Mouse (Mus musculus): ENCODE measurements at regions not wholly inside any gene's neighbourhood (a gene's known extent, or its start where the extent isn't known, plus 50 kb on each side); places are given as distances from the start of the nearest gene placed in this dataset.

- Histone ChIP-seq H3K36me3 (ENCODE audit: control insufficient read depth, insufficient read depth, low read length) (no peaks in the 10 kb centered on the region), H3K27ac (ENCODE audit: low read depth, low read length) (no peak overlapping the region), H3K27me3 (ENCODE audit: control insufficient read depth, insufficient read depth, low read length) (no peaks in the 10 kb centered on the region), H3K9ac (ENCODE audit: low read depth, low read length) (no peak overlapping the region), H3K4me2 (replicated peaks; ENCODE audit: low read depth, low read length) (no peak overlapping the region), H3K4me3 (ENCODE audit: low read depth, low read length) (no peak overlapping the region), H3K9me3 (ENCODE audit: control insufficient read depth, low read length) (no peaks in the 10 kb centered on the region), H3K4me1 (replicated peaks; ENCODE audit: control insufficient read depth, insufficient read depth, low read length) (no peaks in the 10 kb centered on the region)
- no peak for ATAC-seq (ENCODE audit: low FRiP score)
- no peak for DNase-seq (ENCODE audit: low spot score)
- 70% methylated on average over 3 of the region's 3 CpGs for WGBS
Measured at GRCm38 (mm10) chr17:41153736-41154453, 219.0 kb upstream of the Cenpq start.

- DNase-seq (ENCODE audit: low spot score) (no peak), ATAC-seq (ENCODE audit: low FRiP score) (no peak)
- Histone ChIP-seq H3K4me3 (ENCODE audit: low read depth, low read length) (no peak overlapping the region), H3K36me3 (ENCODE audit: control insufficient read depth, insufficient read depth, low read length) (no peaks in the 10 kb centered on the region), H3K27ac (ENCODE audit: low read depth, low read length) (no peak overlapping the region), H3K4me2 (replicated peaks; ENCODE audit: low read depth, low read length) (no peak overlapping the region), H3K27me3 (ENCODE audit: control insufficient read depth, insufficient read depth, low read length) (no peaks in the 10 kb centered on the region), H3K9me3 (ENCODE audit: control insufficient read depth, low read length) (no peaks in the 10 kb centered on the region), H3K9ac (ENCODE audit: low read depth, low read length) (no peak overlapping the region), H3K4me1 (replicated peaks; ENCODE audit: control insufficient read depth, insufficient read depth, low read length) (no peaks in the 10 kb centered on the region)
- WGBS, result 81% methylated on average over 2 of the region's 2 CpGs
Measured at GRCm38 (mm10) chr17:41152427-41152826, 217.6 kb upstream of the Cenpq start.

- Histone ChIP-seq H3K27me3 (ENCODE audit: control insufficient read depth, insufficient read depth, low read length) (no peaks in the 10 kb centered on the region), H3K4me2 (replicated peaks; ENCODE audit: low read depth, low read length) (no peak overlapping the region), H3K36me3 (ENCODE audit: control insufficient read depth, insufficient read depth, low read length) (no peaks in the 10 kb centered on the region), H3K4me3 (ENCODE audit: low read depth, low read length) (no peak overlapping the region), H3K9ac (ENCODE audit: low read depth, low read length) (no peak overlapping the region), H3K27ac (ENCODE audit: low read depth, low read length) (no peak overlapping the region), H3K4me1 (replicated peaks; ENCODE audit: control insufficient read depth, insufficient read depth, low read length) (no peaks in the 10 kb centered on the region), H3K9me3 (ENCODE audit: control insufficient read depth, low read length) (no peaks in the 10 kb centered on the region)
- 80% methylated on average over 4 of the region's 4 CpGs for WGBS
- no peak for DNase-seq (ENCODE audit: low spot score)
- no peak for ATAC-seq (ENCODE audit: low FRiP score)
Measured at GRCm38 (mm10) chr17:41144523-41144922, 209.7 kb upstream of the Cenpq start.

GRCm38 (mm10) chr17:41125582-41125981 lies 190.7 kb upstream of the Cenpq start:
- peak; percentile 21 for DNase-seq (ENCODE audit: low spot score)
- ATAC-seq (ENCODE audit: low FRiP score), result peak; percentile 73
- WGBS, result 29% methylated on average over 4 of the region's 4 CpGs

GRCm38 (mm10) chr17:41122939-41123338 lies 188.1 kb upstream of the Cenpq start:
- no peak overlapping the region for H3K9ac ChIP-seq (ENCODE audit: low read depth, low read length)
- H3K27ac ChIP-seq (ENCODE audit: low read depth, low read length), result no peak overlapping the region
- H3K36me3 ChIP-seq (ENCODE audit: control insufficient read depth, insufficient read depth, low read length), result no peaks in the 10 kb centered on the region
- ATAC-seq (ENCODE audit: low FRiP score) (no peak), DNase-seq (ENCODE audit: low spot score) (no peak)
- no peak overlapping the region for H3K4me3 ChIP-seq (ENCODE audit: low read depth, low read length)
- H3K4me2 ChIP-seq (replicated peaks; ENCODE audit: low read depth, low read length), result no peak overlapping the region
- H3K4me1 ChIP-seq (replicated peaks; ENCODE audit: control insufficient read depth, insufficient read depth, low read length), result no peaks in the 10 kb centered on the region
- no peaks in the 10 kb centered on the region for H3K9me3 ChIP-seq (ENCODE audit: control insufficient read depth, low read length)
- no peaks in the 10 kb centered on the region for H3K27me3 ChIP-seq (ENCODE audit: control insufficient read depth, insufficient read depth, low read length)

More at GRCm38 (mm10) chr17:41125582-41125981, 190.7 kb upstream of the Cenpq start:
- Histone ChIP-seq H3K4me3 (ENCODE audit: low read depth, low read length) (no peak overlapping the region), H3K4me2 (replicated peaks; ENCODE audit: low read depth, low read length) (no peak overlapping the region), H3K27ac (ENCODE audit: low read depth, low read length) (no peak overlapping the region), H3K9ac (ENCODE audit: low read depth, low read length) (no peak overlapping the region), H3K36me3 (ENCODE audit: control insufficient read depth, insufficient read depth, low read length) (no peaks in the 10 kb centered on the region), H3K4me1 (replicated peaks; ENCODE audit: control insufficient read depth, insufficient read depth, low read length) (no peaks in the 10 kb centered on the region), H3K9me3 (ENCODE audit: control insufficient read depth, low read length) (no peaks in the 10 kb centered on the region), H3K27me3 (ENCODE audit: control insufficient read depth, insufficient read depth, low read length) (no peaks in the 10 kb centered on the region)

- no peak overlapping the region for H3K9ac ChIP-seq (ENCODE audit: low read depth, low read length)
- WGBS, result 80% methylated on average over 4 of the region's 4 CpGs
- no peaks in the 10 kb centered on the region for H3K9me3 ChIP-seq (ENCODE audit: control insufficient read depth, low read length)
- no peak overlapping the region for H3K4me3 ChIP-seq (ENCODE audit: low read depth, low read length)
- no peaks in the 10 kb centered on the region for H3K27me3 ChIP-seq (ENCODE audit: control insufficient read depth, insufficient read depth, low read length)
- DNase-seq (ENCODE audit: low spot score) (no peak), ATAC-seq (ENCODE audit: low FRiP score) (no peak)
- no peak overlapping the region for H3K27ac ChIP-seq (ENCODE audit: low read depth, low read length)
- H3K4me1 ChIP-seq (replicated peaks; ENCODE audit: control insufficient read depth, insufficient read depth, low read length), result no peaks in the 10 kb centered on the region
- no peaks in the 10 kb centered on the region for H3K36me3 ChIP-seq (ENCODE audit: control insufficient read depth, insufficient read depth, low read length)
- no peak overlapping the region for H3K4me2 ChIP-seq (replicated peaks; ENCODE audit: low read depth, low read length)
Measured at GRCm38 (mm10) chr17:41103980-41104379, 169.1 kb upstream of the Cenpq start.

- H3K4me3 ChIP-seq (ENCODE audit: low read depth, low read length), result no peak overlapping the region
- H3K4me2 ChIP-seq (replicated peaks; ENCODE audit: low read depth, low read length), result no peak overlapping the region
- DNase-seq (ENCODE audit: low spot score) (no peak), ATAC-seq (ENCODE audit: low FRiP score) (no peak)
- no peaks in the 10 kb centered on the region for H3K27me3 ChIP-seq (ENCODE audit: control insufficient read depth, insufficient read depth, low read length)
- no peak overlapping the region for H3K27ac ChIP-seq (ENCODE audit: low read depth, low read length)
- no peak overlapping the region for H3K9ac ChIP-seq (ENCODE audit: low read depth, low read length)
- H3K4me1 ChIP-seq (replicated peaks; ENCODE audit: control insufficient read depth, insufficient read depth, low read length), result no peaks in the 10 kb centered on the region
- 34% methylated on average over 2 of the region's 2 CpGs for WGBS
- H3K36me3 ChIP-seq (ENCODE audit: control insufficient read depth, insufficient read depth, low read length), result no peaks in the 10 kb centered on the region
- no peaks in the 10 kb centered on the region for H3K9me3 ChIP-seq (ENCODE audit: control insufficient read depth, low read length)
Measured at GRCm38 (mm10) chr17:41070874-41071273, 136.0 kb upstream of the Cenpq start.

Measured in hindbrain, embryonic 11.5 days (tissue).